Mouse (Mus musculus) ES-Bruce4 (cell line): Measurements from ENCODE around the gene Gucy2c. TPM values are rescaled to one million over a fixed set of nuclear protein-coding genes. Genes with fewer than 3 reads are reported as not detected.
A peak's percentile ranks its signal among the peaks of the same experiment; 100 is the strongest.

ENCODE experiments used
- H3K27ac ChIP-seq: 2 replicates; pipeline ENCODE4 v1.5.1; 2012; ENCODE audit warnings: low read length, inconsistent platforms; ENCODE audit not compliant: insufficient read depth
- H3K27me3 ChIP-seq: 2 replicates; pipeline ENCODE4 v1.6.1; 2012; ENCODE audit warnings: mild to moderate bottlenecking, low read length, inconsistent platforms; ENCODE audit not compliant: control insufficient read depth, poor library complexity, insufficient read depth, severe bottlenecking
- H3K36me3 ChIP-seq: 2 replicates; pipeline ENCODE4 v1.6.1; 2012; ENCODE audit warnings: inconsistent platforms, mild to moderate bottlenecking, low read length, moderate library complexity; ENCODE audit not compliant: control insufficient read depth, poor library complexity, insufficient read depth, severe bottlenecking
- H3K4me1 ChIP-seq: one replicate; pipeline ENCODE4 v1.8.1; 2011; ENCODE audit warnings: low read length; ENCODE audit not compliant: control insufficient read depth, insufficient read depth
- H3K4me3 ChIP-seq: 2 replicates; pipeline ENCODE4 v1.5.1; 2011; ENCODE audit warnings: low read depth, mild to moderate bottlenecking, low read length
- H3K9ac ChIP-seq: 2 replicates; pipeline ENCODE4 v1.6.1; 2012; ENCODE audit warnings: low read depth, mild to moderate bottlenecking, inconsistent platforms; ENCODE audit not compliant: poor library complexity, severe bottlenecking
- H3K9me3 ChIP-seq: replicated peaks from 2 replicates; pipeline ENCODE4 v1.6.1; 2012; ENCODE audit warnings: mild to moderate bottlenecking, low read length, inconsistent platforms; ENCODE audit not compliant: control insufficient read depth, poor library complexity, insufficient read depth, severe bottlenecking
- CTCF ChIP-seq: IDR thresholded peaks from one replicate; pipeline ENCODE4 v1.8.1; 2011; ENCODE audit warnings: low read depth, low read length
- EP300 ChIP-seq: IDR thresholded peaks from 2 replicates; pipeline ENCODE4 v1.6.1; 2011; ENCODE audit warnings: low read depth, low read length; ENCODE audit not compliant: insufficient read depth
- POLR2A ChIP-seq: IDR thresholded peaks from one replicate; pipeline ENCODE4 v1.8.1; 2011; ENCODE audit warnings: low read length; ENCODE audit not compliant: insufficient read depth
- polyA plus RNA-seq: library from polyadenylated mRNA; stranded (reverse); fragments of >200 nt; gene quantifications from 2 replicates; pipeline ENCODE4 v1.2.4, GENCODE M21; 2011; ENCODE audit warnings: low read depth; ENCODE audit not compliant: missing spikeins, insufficient read depth, insufficient read length

The Gucy2c gene
- not detected in 2 replicates for polyA plus RNA-seq

GRCm38 (mm10) chr6:136781377-136781986, at the start of gene Gucy2c:
Gene Gucy2c (minus strand): TSS chr6:136781765.
- Histone ChIP-seq H3K9ac (no peak within 1 kb of the TSS), H3K9me3 (no peaks in the 10 kb centered on the region), H3K36me3 (no peaks in the 10 kb centered on the region), H3K4me1 (no peaks in the 10 kb centered on the region), H3K27ac (no peak within 1 kb of the TSS), H3K27me3 (no peaks in the 10 kb centered on the region), H3K4me3 (no peak within 1 kb of the TSS)
- TF ChIP-seq CTCF (no peak), EP300 (no peak), POLR2A (no peak)

GRCm38 (mm10) chr6:136828681-136829080, 47.1 kb upstream of the Gucy2c start:
- no peak for TF ChIP-seq EP300
- H3K27ac ChIP-seq, result no peak overlapping the region

GRCm38 (mm10) chr6:136827881-136828561, 46.5 kb upstream of the Gucy2c start, which contains the start of gene Wbp11:
Gene Wbp11 (minus strand): TSS chr6:136828233.
- H3K27me3 ChIP-seq, result no peaks in the 10 kb centered on the region
- no peaks in the 10 kb centered on the region for H3K4me1 ChIP-seq
- peaks cover 23% of the 10 kb centered on the region for H3K36me3 ChIP-seq
- H3K27ac ChIP-seq, result peak within 1 kb of the TSS; percentile 51; the same call in 1 of the 2 replicates
- peak within 1 kb of the TSS; percentile 98 for H3K9ac ChIP-seq
- peak within 1 kb of the TSS; percentile 99 for H3K4me3 ChIP-seq
- peak; percentile 89 for TF ChIP-seq POLR2A
- TF ChIP-seq CTCF, result no peak
- no peaks in the 10 kb centered on the region for H3K9me3 ChIP-seq

More at GRCm38 (mm10) chr6:136828681-136829080, 47.1 kb upstream of the Gucy2c start:
- no peaks in the 10 kb centered on the region for H3K27me3 ChIP-seq
- peaks cover 21% of the 10 kb centered on the region for H3K36me3 ChIP-seq
- no peaks in the 10 kb centered on the region for H3K9me3 ChIP-seq
- peak overlapping the region; percentile 78 for H3K9ac ChIP-seq
- H3K4me3 ChIP-seq, result peak overlapping the region; percentile 65
- H3K4me1 ChIP-seq, result no peaks in the 10 kb centered on the region

GRCm38 (mm10) chr6:136827516-136827880, 45.9 kb upstream of the Gucy2c start, which contains the start of gene BC049715:
Gene BC049715 (plus strand): TSS chr6:136827626.
- Histone ChIP-seq H3K36me3 (peaks cover 29% of the 10 kb centered on the region), H3K9me3 (no peaks in the 10 kb centered on the region), H3K27ac (peak within 1 kb of the TSS; percentile 51; the same call in 1 of the 2 replicates), H3K4me1 (no peaks in the 10 kb centered on the region), H3K9ac (peak within 1 kb of the TSS; percentile 98), H3K4me3 (peak within 1 kb of the TSS; percentile 99), H3K27me3 (no peaks in the 10 kb centered on the region)
- no peak for TF ChIP-seq POLR2A
- no peak for TF ChIP-seq CTCF
- no peak for TF ChIP-seq EP300

- no peaks in the 10 kb centered on the region for H3K4me1 ChIP-seq
- no peaks in the 10 kb centered on the region for H3K9me3 ChIP-seq
- TF ChIP-seq CTCF (no peak), POLR2A (no peak), EP300 (no peak)
- 0 out of 2 replicates have a peak overlapping the region, but pooled peaks have one; percentile 51 for H3K27ac ChIP-seq
- H3K36me3 ChIP-seq, result peaks cover 31% of the 10 kb centered on the region
- peak overlapping the region; percentile 99 for H3K4me3 ChIP-seq
- peak overlapping the region; percentile 98 for H3K9ac ChIP-seq
- H3K27me3 ChIP-seq, result no peaks in the 10 kb centered on the region
These were observed 45.6 kb upstream of the Gucy2c start for GRCm38 (mm10) chr6:136827116-136827515.

- Histone ChIP-seq H3K27ac (no peak overlapping the region), H3K4me1 (no peaks in the 10 kb centered on the region), H3K9ac (no peak overlapping the region), H3K9me3 (no peaks in the 10 kb centered on the region), H3K4me3 (no peak overlapping the region), H3K36me3 (peaks cover 52% of the 10 kb centered on the region), H3K27me3 (no peaks in the 10 kb centered on the region)
- TF ChIP-seq POLR2A (no peak), CTCF (no peak), EP300 (no peak)
These were observed 43.4 kb upstream of the Gucy2c start for GRCm38 (mm10) chr6:136824987-136825386.
